Mouse (Mus musculus): ENCODE results near the gene Ttc21a. TPM values are rescaled to one million over a fixed set of nuclear protein-coding genes. Genes with fewer than 3 reads are reported as not detected.
A peak's percentile ranks its signal among the peaks of the same experiment; 100 is the strongest.

Ttc21a gene
- polyA plus RNA-seq, 1 experiment from 2014 or later = 0.69 TPM

GRCm38 (mm10) chr9:119970763-119971656, 33.6 kb downstream of the Ttc21a start:
- H3K27me3 ChIP-seq = no peaks in the 10 kb centered on the region
- peak overlapping the region; percentile 10; the same call in 1 of the 2 replicates for H3K9ac ChIP-seq (replicated peaks)
- peak; percentile 80 for ATAC-seq (replicated peaks)
- H3K36me3 ChIP-seq = no peaks in the 10 kb centered on the region
- H3K4me1 ChIP-seq = peaks cover 27% of the 10 kb centered on the region
- peak overlapping the region; percentile 92 for H3K27ac ChIP-seq (replicated peaks)
- no peak overlapping the region for H3K4me2 ChIP-seq (replicated peaks)
- H3K4me3 ChIP-seq = no peak overlapping the region
- no peaks in the 10 kb centered on the region for H3K9me3 ChIP-seq
- whole genome bisulfite sequencing = 56% methylated on average over 7 of the region's 7 CpGs

GRCm38 (mm10) chr9:119972166-119972565, 34.8 kb downstream of the Ttc21a start:
- Histone ChIP-seq H3K4me3 (no peak overlapping the region), H3K27me3 (no peaks in the 10 kb centered on the region), H3K9me3 (no peaks in the 10 kb centered on the region), H3K4me2 (replicated peaks) (no peak overlapping the region), H3K27ac (replicated peaks) (peak overlapping the region; percentile 44), H3K4me1 (peaks cover 31% of the 10 kb centered on the region), H3K9ac (replicated peaks) (no peak overlapping the region), H3K36me3 (no peaks in the 10 kb centered on the region)
- ATAC-seq (replicated peaks) = no peak
- WGBS = 89% methylated on average over 10 of the region's 10 CpGs

- Histone ChIP-seq H3K27ac (replicated peaks) (peak overlapping the region; percentile 44), H3K9ac (replicated peaks) (no peak overlapping the region), H3K4me3 (no peak overlapping the region)
Observed at GRCm38 (mm10) chr9:119972582-119972981, 35.2 kb downstream of the Ttc21a start.

GRCm38 (mm10) chr9:119973281-119973680, 35.9 kb downstream of the Ttc21a start:
- Histone ChIP-seq H3K9ac (replicated peaks) (no peak overlapping the region), H3K4me1 (peaks cover 42% of the 10 kb centered on the region), H3K4me2 (replicated peaks) (no peak overlapping the region), H3K4me3 (no peak overlapping the region), H3K27me3 (no peaks in the 10 kb centered on the region), H3K9me3 (no peaks in the 10 kb centered on the region), H3K27ac (replicated peaks) (no peak overlapping the region), H3K36me3 (no peaks in the 10 kb centered on the region)
- ATAC-seq (replicated peaks) = no peak
- WGBS = 92% methylated on average over 23 of the region's 23 CpGs

More at GRCm38 (mm10) chr9:119972582-119972981, 35.2 kb downstream of the Ttc21a start:
- H3K4me1 ChIP-seq = peaks cover 35% of the 10 kb centered on the region
- no peak overlapping the region for H3K4me2 ChIP-seq (replicated peaks)
- no peaks in the 10 kb centered on the region for H3K36me3 ChIP-seq
- no peaks in the 10 kb centered on the region for H3K9me3 ChIP-seq
- ATAC-seq (replicated peaks) = no peak
- WGBS = 80% methylated on average over 12 of the region's 12 CpGs
- H3K27me3 ChIP-seq = no peaks in the 10 kb centered on the region

- WGBS = 92% methylated on average over 27 of the region's 27 CpGs
- Histone ChIP-seq H3K4me2 (replicated peaks) (no peak overlapping the region), H3K27me3 (no peaks in the 10 kb centered on the region), H3K4me1 (peaks cover 49% of the 10 kb centered on the region), H3K4me3 (no peak overlapping the region), H3K27ac (replicated peaks) (no peak overlapping the region), H3K9ac (replicated peaks) (no peak overlapping the region), H3K36me3 (no peaks in the 10 kb centered on the region), H3K9me3 (no peaks in the 10 kb centered on the region)
- no peak for ATAC-seq (replicated peaks)
Observed at GRCm38 (mm10) chr9:119973869-119974520, 36.6 kb downstream of the Ttc21a start.

- WGBS = 75% methylated on average over 5 of the region's 5 CpGs
- Histone ChIP-seq H3K4me3 (no peak overlapping the region), H3K27me3 (no peaks in the 10 kb centered on the region), H3K4me1 (peaks cover 51% of the 10 kb centered on the region), H3K9ac (replicated peaks) (no peak overlapping the region), H3K36me3 (no peaks in the 10 kb centered on the region), H3K4me2 (replicated peaks) (no peak overlapping the region), H3K9me3 (no peaks in the 10 kb centered on the region), H3K27ac (replicated peaks) (no peak overlapping the region)
- no peak for ATAC-seq (replicated peaks)
Observed at GRCm38 (mm10) chr9:119974609-119975008, 37.2 kb downstream of the Ttc21a start.

- no peaks in the 10 kb centered on the region for H3K27me3 ChIP-seq
- H3K27ac ChIP-seq (replicated peaks) = no peak overlapping the region
- H3K36me3 ChIP-seq = no peaks in the 10 kb centered on the region
- peaks cover 46% of the 10 kb centered on the region for H3K4me1 ChIP-seq
- no peak for ATAC-seq (replicated peaks)
- no peak overlapping the region for H3K4me3 ChIP-seq
- H3K9ac ChIP-seq (replicated peaks) = no peak overlapping the region
- H3K9me3 ChIP-seq = no peaks in the 10 kb centered on the region
- no peak overlapping the region for H3K4me2 ChIP-seq (replicated peaks)
- 93% methylated on average over 4 of the region's 4 CpGs for WGBS
Observed at GRCm38 (mm10) chr9:119975286-119975685, 37.9 kb downstream of the Ttc21a start.

- no peak overlapping the region for H3K9ac ChIP-seq (replicated peaks)
- H3K4me3 ChIP-seq = no peak overlapping the region
- no peak overlapping the region for H3K27ac ChIP-seq (replicated peaks)
- ATAC-seq (replicated peaks) = no peak
- H3K36me3 ChIP-seq = no peaks in the 10 kb centered on the region
- H3K4me1 ChIP-seq = peaks cover 45% of the 10 kb centered on the region
- no peaks in the 10 kb centered on the region for H3K9me3 ChIP-seq
- H3K27me3 ChIP-seq = no peaks in the 10 kb centered on the region
- WGBS = 69% methylated on average over 17 of the region's 17 CpGs
- H3K4me2 ChIP-seq (replicated peaks) = no peak overlapping the region
Observed at GRCm38 (mm10) chr9:119976704-119977556, 39.5 kb downstream of the Ttc21a start.

- no peaks in the 10 kb centered on the region for H3K36me3 ChIP-seq
- peaks cover 46% of the 10 kb centered on the region for H3K4me1 ChIP-seq
- no peaks in the 10 kb centered on the region for H3K27me3 ChIP-seq
- no peak for ATAC-seq (replicated peaks)
- WGBS = 44% methylated on average over 5 of the region's 5 CpGs
- no peak overlapping the region for H3K4me2 ChIP-seq (replicated peaks)
- H3K27ac ChIP-seq (replicated peaks) = 0 out of 2 replicates have a peak overlapping the region, but pooled peaks have one; percentile 25
- H3K9me3 ChIP-seq = no peaks in the 10 kb centered on the region
- no peak overlapping the region for H3K9ac ChIP-seq (replicated peaks)
- no peak overlapping the region for H3K4me3 ChIP-seq
Observed at GRCm38 (mm10) chr9:119977557-119978060, 40.2 kb downstream of the Ttc21a start.

GRCm38 (mm10) chr9:119978151-119978810, 40.9 kb downstream of the Ttc21a start:
- Histone ChIP-seq H3K27me3 (no peaks in the 10 kb centered on the region), H3K4me1 (peaks cover 53% of the 10 kb centered on the region), H3K36me3 (no peaks in the 10 kb centered on the region), H3K9ac (replicated peaks) (no peak overlapping the region), H3K4me2 (replicated peaks) (no peak overlapping the region), H3K4me3 (no peak overlapping the region), H3K27ac (replicated peaks) (0 out of 2 replicates have a peak overlapping the region, but pooled peaks have one; percentile 25), H3K9me3 (no peaks in the 10 kb centered on the region)
- WGBS = 53% methylated on average over 9 of the region's 9 CpGs
- no peak for ATAC-seq (replicated peaks)

- no peak overlapping the region for H3K4me3 ChIP-seq
- H3K9ac ChIP-seq (replicated peaks) = no peak overlapping the region
- H3K27me3 ChIP-seq = no peaks in the 10 kb centered on the region
- 86% methylated on average over 6 of the region's 6 CpGs for WGBS
- peaks cover 57% of the 10 kb centered on the region for H3K4me1 ChIP-seq
- ATAC-seq (replicated peaks) = no peak
- H3K27ac ChIP-seq (replicated peaks) = no peak overlapping the region
- H3K4me2 ChIP-seq (replicated peaks) = no peak overlapping the region
- no peaks in the 10 kb centered on the region for H3K36me3 ChIP-seq
- no peaks in the 10 kb centered on the region for H3K9me3 ChIP-seq
Observed at GRCm38 (mm10) chr9:119978811-119979441, 41.5 kb downstream of the Ttc21a start.
